Mouse (Mus musculus) heart, embryonic 14.5 days (tissue): ENCODE data around the gene Tgfbr3. TPM values are rescaled to one million over a fixed set of nuclear protein-coding genes. Genes with fewer than 3 reads are reported as not detected.

Source experiments
- ATAC-seq: fragments of 200-750 bp; cut with Nextera tagmentation; 2 replicates; pipeline ENCODE4 v1.8.0; 2017; ENCODE audit warnings: low read depth, moderate TSS enrichment; ENCODE audit not compliant: insufficient number of reproducible peaks, insufficient read depth, low FRiP score
- H3K27ac ChIP-seq, 2 experiments: fragments of 200-500 bp in 1 of 2; fragments of 300-500 bp in 1 of 2; sonication (generic) in 1 of 2; replicated peaks in 1 of 2; 2 replicates each; pipeline ENCODE4 v1.5.1; 2012 to 2014; ENCODE audit warnings: low read depth in 2 of 2, low read length in 2 of 2, control low read depth in 1 of 2, mild to moderate bottlenecking in 1 of 2, mixed read lengths in 1 of 2; ENCODE audit not compliant: control insufficient read depth in 1 of 2, insufficient read depth in 1 of 2
- H3K27me3 ChIP-seq: fragments of 300-500 bp; sonication (generic); 2 replicates; pipeline ENCODE4 v1.6.1; 2014; ENCODE audit warnings: mild to moderate bottlenecking, low read length, control low read depth; ENCODE audit not compliant: control insufficient read depth, insufficient read depth
- H3K36me3 ChIP-seq: fragments of 300-500 bp; sonication (generic); 2 replicates; pipeline ENCODE4 v1.6.1; 2014; ENCODE audit warnings: mild to moderate bottlenecking, control low read depth, low read length, mixed read lengths; ENCODE audit not compliant: control insufficient read depth, insufficient read depth
- H3K4me1 ChIP-seq, 2 experiments: fragments of 200-500 bp in 1 of 2; fragments of 300-500 bp in 1 of 2; sonication (generic) in 1 of 2; 2 replicates each; pipeline ENCODE4 v1.6.1; 2012 to 2014; ENCODE audit warnings: low read length in 2 of 2, control low read depth in 1 of 2, mixed read lengths in 1 of 2; ENCODE audit not compliant: control insufficient read depth in 2 of 2, insufficient read depth in 2 of 2
- H3K4me2 ChIP-seq: fragments of 300-500 bp; sonication (generic); 2 replicates; pipeline ENCODE4 v1.6.1; 2014; ENCODE audit warnings: mild to moderate bottlenecking, low read length
- H3K4me3 ChIP-seq, 2 experiments: fragments of 200-500 bp in 1 of 2; fragments of 300-500 bp in 1 of 2; sonication (generic) in 1 of 2; 2 replicates each; pipeline ENCODE4 v1.5.1; 2012 to 2014; ENCODE audit warnings: low read length in 2 of 2, mild to moderate bottlenecking in 2 of 2, control low read depth in 1 of 2, low read depth in 1 of 2, moderate library complexity in 1 of 2; ENCODE audit not compliant: control insufficient read depth in 1 of 2, insufficient read depth in 1 of 2
- H3K9ac ChIP-seq: fragments of 300-500 bp; sonication (generic); 2 replicates; pipeline ENCODE4 v1.6.1; 2014; ENCODE audit warnings: mild to moderate bottlenecking, low read length
- H3K9me3 ChIP-seq: fragments of 300-500 bp; sonication (generic); 2 replicates; pipeline ENCODE4 v1.6.1; 2016; ENCODE audit warnings: low read length, control low read depth; ENCODE audit not compliant: control insufficient read depth
- WGBS: fragments of 180-500 bp; shearing (Covaris S2); extraction: QIAGEN DNeasy Blood & Tissue Kit; methylation state at CpG from one replicate; pipeline ENCODE4 v1.1.7; 2014; 5-methylcytosine and 5-hydroxymethylcytosine counted together
- polyA plus RNA-seq: library from polyadenylated mRNA; unstranded; fragments of >200 nt; fragmentation: Nextera tagmentation; extraction: Ambion mirVana; gene quantifications from 2 replicates; pipeline ENCODE4 v1.2.1, GENCODE M21; 2014

The Tgfbr3 gene
- polyA plus RNA-seq, 1 experiment from 2014 or later, result 24.1 TPM

DNA sequence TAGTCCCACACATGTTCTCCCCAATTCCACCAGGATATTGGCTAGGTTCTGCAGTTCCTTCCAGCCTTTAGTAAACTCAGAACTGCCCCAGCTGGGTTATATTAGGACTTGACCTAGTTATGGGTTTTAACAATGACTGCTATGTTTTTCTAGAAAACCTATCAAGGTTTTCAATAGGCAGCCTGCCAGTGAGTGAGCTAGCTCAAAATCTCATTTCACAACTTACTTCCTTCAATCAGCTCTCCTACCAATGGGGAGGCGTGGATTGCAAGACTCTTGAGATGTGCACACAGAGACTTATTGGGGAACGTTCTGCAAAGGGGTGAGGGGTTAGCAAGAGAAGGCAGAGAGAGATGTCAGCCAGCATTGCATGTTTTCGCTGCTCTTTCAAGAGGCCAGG, 196.2 kb downstream of the Tgfbr3 start:
- 65% methylated on average over 3 of the region's 3 CpGs for WGBS

GRCm38 (mm10) chr5:107092137-107092536, 197.3 kb downstream of the Tgfbr3 start:
- WGBS, result 19% methylated on average over 8 of the region's 8 CpGs
- ATAC-seq, result no peak

More for the DNA sequence above, 196.2 kb downstream of the Tgfbr3 start:
- Histone ChIP-seq H3K4me3 (no peak overlapping the region), H3K9ac (no peak overlapping the region), H3K36me3 (no peaks in the 10 kb centered on the region), H3K4me1 (peaks cover 15 to 16% of the 10 kb centered on the region in 2 experiments), H3K9me3 (no peaks in the 10 kb centered on the region), H3K27me3 (no peaks in the 10 kb centered on the region), H3K4me2 (no peak overlapping the region), H3K27ac (no peak overlapping the region)
- no peak for ATAC-seq

GRCm38 (mm10) chr5:107089966-107090365, 199.5 kb downstream of the Tgfbr3 start:
- 51% methylated on average over 5 of the region's 5 CpGs for WGBS
- Histone ChIP-seq H3K4me2 (no peak overlapping the region), H3K4me1 (peaks cover 25 to 31% of the 10 kb centered on the region in 2 experiments), H3K27me3 (no peaks in the 10 kb centered on the region), H3K9me3 (no peaks in the 10 kb centered on the region), H3K27ac (no peak overlapping the region), H3K4me3 (no peak overlapping the region), H3K9ac (no peak overlapping the region), H3K36me3 (no peaks in the 10 kb centered on the region)
- no peak for ATAC-seq

More at GRCm38 (mm10) chr5:107092137-107092536, 197.3 kb downstream of the Tgfbr3 start:
- Histone ChIP-seq H3K9me3 (no peaks in the 10 kb centered on the region), H3K4me2 (no peak overlapping the region), H3K9ac (no peak overlapping the region), H3K36me3 (no peaks in the 10 kb centered on the region), H3K4me1 (peaks cover 26% of the 10 kb centered on the region in 2 experiments), H3K4me3 (no peak overlapping the region), H3K27ac (peak overlapping the region in 1 of 2 experiments; percentile 7; a peak in 1 of 4 replicates), H3K27me3 (no peaks in the 10 kb centered on the region)

DNA sequence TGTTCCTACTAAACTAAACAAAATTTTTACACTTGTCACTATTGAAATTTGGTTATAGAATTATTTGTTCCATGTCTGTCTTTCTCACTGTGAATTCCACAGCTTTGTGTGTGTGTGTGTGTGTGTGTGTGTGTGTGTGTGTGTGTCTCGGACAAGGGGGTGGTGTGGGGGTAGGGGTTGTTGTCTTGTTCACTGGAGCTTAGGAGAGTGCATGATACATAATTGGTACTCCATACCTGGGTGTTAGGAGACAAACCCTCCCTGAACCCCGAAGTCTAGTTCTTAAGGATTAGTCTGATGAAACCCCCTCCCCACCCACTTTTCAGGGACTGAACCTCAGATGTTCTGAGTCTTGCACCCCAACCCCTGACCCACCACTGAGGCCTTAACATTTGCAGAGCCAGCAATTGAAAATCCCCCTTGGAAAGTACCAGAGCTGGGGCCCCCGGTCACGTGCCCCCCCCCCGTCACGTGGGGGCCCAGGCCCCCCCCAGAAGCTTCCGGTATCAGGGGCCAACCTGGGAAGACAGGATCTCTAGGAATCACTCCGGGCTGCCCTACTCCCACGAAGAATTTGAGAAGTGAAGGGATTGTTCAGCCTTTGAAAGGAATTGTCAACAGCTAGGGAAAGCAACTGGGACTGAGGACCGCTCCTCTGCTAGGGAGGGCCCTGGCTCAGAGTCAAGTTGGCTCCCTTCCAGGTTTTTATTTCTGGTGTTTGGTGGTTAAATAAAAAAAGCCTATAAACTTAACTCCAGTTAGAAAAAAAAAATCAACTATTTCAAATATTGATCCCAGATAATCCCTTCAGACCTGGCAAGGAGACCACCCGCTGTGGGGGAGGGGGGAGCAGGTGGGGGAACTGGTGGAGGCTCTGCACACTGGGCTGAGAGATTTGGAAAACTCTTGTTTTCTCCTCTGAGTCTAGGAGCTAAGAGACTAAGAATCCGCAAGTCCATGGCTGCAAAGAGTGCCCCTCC, 201.3 kb downstream of the Tgfbr3 start:
- no peaks in the 10 kb centered on the region for H3K27me3 ChIP-seq
- no peaks in the 10 kb centered on the region for H3K9me3 ChIP-seq
- H3K4me3 ChIP-seq, result no peak overlapping the region
- H3K36me3 ChIP-seq, result no peaks in the 10 kb centered on the region
- peak overlapping the region; percentile 66 to 86 for H3K27ac ChIP-seq
- peak overlapping the region; percentile 45 for H3K4me2 ChIP-seq
- H3K9ac ChIP-seq, result peak overlapping the region; percentile 59; the same call in 1 of the 2 replicates
- H3K4me1 ChIP-seq, result peaks cover 21 to 34% of the 10 kb centered on the region in 2 experiments
- peak; percentile 85 for ATAC-seq
- WGBS, result 17% methylated on average over 12 of the region's 12 CpGs

DNA sequence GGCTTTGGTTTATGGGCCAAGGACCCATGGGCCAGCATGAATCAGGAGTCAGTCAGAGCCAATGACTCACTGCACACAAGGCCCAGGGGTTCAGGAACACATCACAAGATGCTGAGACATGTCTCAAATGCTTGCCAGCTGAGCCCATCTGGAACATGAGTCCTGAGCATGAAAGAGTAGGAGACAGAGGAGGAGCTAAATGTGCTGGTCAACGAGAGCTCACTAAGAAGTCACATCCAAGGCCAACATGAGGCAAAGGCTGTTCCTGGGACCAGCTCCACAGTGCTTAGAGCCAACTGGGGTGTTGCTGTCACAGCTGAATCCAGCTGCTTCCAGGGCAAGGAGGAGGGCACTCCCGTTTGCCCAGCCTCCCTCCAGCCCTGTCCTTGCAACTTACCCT, 202.1 kb downstream of the Tgfbr3 start:
- Histone ChIP-seq H3K9me3 (no peaks in the 10 kb centered on the region), H3K9ac (no peak overlapping the region), H3K36me3 (no peaks in the 10 kb centered on the region), H3K4me2 (no peak overlapping the region), H3K4me1 (peaks cover 19 to 29% of the 10 kb centered on the region in 2 experiments), H3K27ac (peak overlapping the region; percentile 66 to 86), H3K4me3 (no peak overlapping the region), H3K27me3 (no peaks in the 10 kb centered on the region)
- 24% methylated on average over 2 of the region's 2 CpGs for WGBS
- peak; percentile 31; the same call in 1 of the 2 replicates for ATAC-seq

GRCm38 (mm10) chr5:107086166-107086565, 203.3 kb downstream of the Tgfbr3 start:
- no peaks in the 10 kb centered on the region for H3K9me3 ChIP-seq
- no peak overlapping the region for H3K4me2 ChIP-seq
- WGBS, result 93% methylated on average over 5 of the region's 5 CpGs
- no peak overlapping the region for H3K4me3 ChIP-seq
- peaks cover 20 to 24% of the 10 kb centered on the region in 2 experiments for H3K4me1 ChIP-seq
- no peak overlapping the region for H3K27ac ChIP-seq
- no peaks in the 10 kb centered on the region for H3K36me3 ChIP-seq
- ATAC-seq, result no peak
- no peak overlapping the region for H3K9ac ChIP-seq
- H3K27me3 ChIP-seq, result no peaks in the 10 kb centered on the region

DNA sequence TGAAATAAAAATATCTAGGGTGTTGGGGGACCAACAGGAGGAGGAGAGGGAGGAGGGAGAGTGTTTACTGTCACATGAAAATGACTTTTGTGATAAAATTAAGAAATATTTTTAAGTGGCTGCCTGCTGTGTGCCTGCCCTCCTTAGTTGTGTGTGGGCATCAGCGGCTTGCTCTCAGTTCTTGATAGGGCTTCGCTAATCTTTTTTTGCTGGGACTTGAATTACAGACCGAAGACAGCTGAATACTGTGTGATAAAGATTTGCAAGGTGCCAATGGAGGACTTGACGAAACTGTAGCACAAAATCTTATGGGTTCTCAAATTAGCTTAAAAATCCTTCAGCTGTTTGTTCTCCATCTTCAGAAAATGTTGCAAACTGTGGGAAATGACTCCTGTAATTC, 205.0 kb downstream of the Tgfbr3 start:
- no peaks in the 10 kb centered on the region for H3K9me3 ChIP-seq
- no peak overlapping the region for H3K27ac ChIP-seq
- no peaks in the 10 kb centered on the region for H3K36me3 ChIP-seq
- no peaks in the 10 kb centered on the region for H3K27me3 ChIP-seq
- no peak overlapping the region for H3K4me2 ChIP-seq
- peaks cover 21 to 35% of the 10 kb centered on the region in 2 experiments for H3K4me1 ChIP-seq
- 58% methylated on average over 4 of the region's 4 CpGs for WGBS
- H3K4me3 ChIP-seq, result no peak overlapping the region
- ATAC-seq, result no peak
- H3K9ac ChIP-seq, result no peak overlapping the region
